Mouse (Mus musculus) midbrain, embryonic 10.5 days (tissue): Measurements from ENCODE around the gene Plekhh2. TPM values are rescaled to one million over a fixed set of nuclear protein-coding genes. Genes with fewer than 3 reads are reported as not detected.

Source experiments
- DNase-seq: peaks from one replicate; pipeline ENCODE4 v3.0.0-alpha.2; 2017; ENCODE audit warnings: low spot score
- H3K27ac ChIP-seq: fragments of 300-500 bp; sonication (generic); replicated peaks from 2 replicates; pipeline ENCODE4 v1.5.1; 2016; ENCODE audit warnings: mild to moderate bottlenecking
- H3K27me3 ChIP-seq: fragments of 300-500 bp; sonication (generic); 2 replicates; pipeline ENCODE4 v1.6.1; 2016; ENCODE audit warnings: low read depth, mild to moderate bottlenecking; ENCODE audit not compliant: poor library complexity, severe bottlenecking
- H3K36me3 ChIP-seq: fragments of 300-500 bp; sonication (generic); 2 replicates; pipeline ENCODE4 v1.6.1; 2016; ENCODE audit warnings: mild to moderate bottlenecking, moderate library complexity
- H3K4me1 ChIP-seq: fragments of 300-500 bp; sonication (generic); 2 replicates; pipeline ENCODE4 v1.6.1; 2016
- H3K4me3 ChIP-seq: fragments of 300-500 bp; sonication (generic); 2 replicates; pipeline ENCODE4 v1.5.1; 2016; ENCODE audit warnings: mild to moderate bottlenecking, moderate library complexity
- H3K9me3 ChIP-seq: fragments of 300-500 bp; sonication (generic); replicated peaks from 2 replicates; pipeline ENCODE4 v1.6.1; 2016; ENCODE audit warnings: mild to moderate bottlenecking
- WGBS: fragments of 180-500 bp; shearing (Covaris S2); methylation state at CpG from one replicate; pipeline ENCODE4 v1.1.7; 2016; 5-methylcytosine and 5-hydroxymethylcytosine counted together
- polyA plus RNA-seq: library from polyadenylated mRNA; unstranded; fragments of >200 nt; fragmentation: Nextera tagmentation; extraction: Ambion mirVana; gene quantifications from 2 replicates; pipeline ENCODE4 v1.2.1, GENCODE M21; 2016

The Plekhh2 gene
- 2.9 and 4.0 TPM in 2 replicates for polyA plus RNA-seq

GRCm38 (mm10) chr17:84511682-84512515, at the start of gene Plekhh2:
TSS of gene Plekhh2 (plus strand) at chr17:84511895.
- DNase-seq = peak; percentile 86
- WGBS = under 1% methylated on average over 75 of the region's 79 CpGs
- Histone ChIP-seq H3K27ac (peak within 1 kb of the TSS; percentile 87), H3K36me3 (no peaks in the 10 kb centered on the region), H3K27me3 (peaks cover 29% of the 10 kb centered on the region), H3K4me3 (peak within 1 kb of the TSS; percentile 87), H3K9me3 (no peaks in the 10 kb centered on the region), H3K4me1 (peaks cover 35% of the 10 kb centered on the region)

- H3K4me1 ChIP-seq = peaks cover 21% of the 10 kb centered on the region
- no peaks in the 10 kb centered on the region for H3K27me3 ChIP-seq
- peaks cover 10% of the 10 kb centered on the region for H3K36me3 ChIP-seq
- H3K27ac ChIP-seq = peak within 1 kb of the TSS; percentile 92
- under 1% methylated on average over 67 of the region's 67 CpGs for WGBS
- DNase-seq = peak; percentile 98
- H3K9me3 ChIP-seq = no peaks in the 10 kb centered on the region; the same call in 1 of the 2 replicates
- peak within 1 kb of the TSS; percentile 92 for H3K4me3 ChIP-seq
Observed at GRCm38 (mm10) chr17:84465753-84466608, 45.7 kb upstream of the Plekhh2 start, which contains the start of gene Thada. TSS of gene Thada (minus strand) at chr17:84466205.

GRCm38 (mm10) chr17:84474312-84474711, 37.4 kb upstream of the Plekhh2 start:
- 66% methylated on average over 4 of the region's 4 CpGs for WGBS
- Histone ChIP-seq H3K27ac (no peak overlapping the region), H3K9me3 (no peaks in the 10 kb centered on the region), H3K27me3 (no peaks in the 10 kb centered on the region), H3K4me1 (no peaks in the 10 kb centered on the region), H3K4me3 (no peak overlapping the region), H3K36me3 (no peaks in the 10 kb centered on the region)
- no peak for DNase-seq

GRCm38 (mm10) chr17:84477176-84477575, 34.5 kb upstream of the Plekhh2 start:
- no peak overlapping the region for H3K27ac ChIP-seq
- H3K27me3 ChIP-seq = no peaks in the 10 kb centered on the region
- peaks cover 20% of the 10 kb centered on the region for H3K4me1 ChIP-seq
- no peak overlapping the region for H3K4me3 ChIP-seq
- H3K9me3 ChIP-seq = no peaks in the 10 kb centered on the region
- no peaks in the 10 kb centered on the region for H3K36me3 ChIP-seq
- DNase-seq = no peak
- 92% methylated on average over 5 of the region's 5 CpGs for WGBS

DNA sequence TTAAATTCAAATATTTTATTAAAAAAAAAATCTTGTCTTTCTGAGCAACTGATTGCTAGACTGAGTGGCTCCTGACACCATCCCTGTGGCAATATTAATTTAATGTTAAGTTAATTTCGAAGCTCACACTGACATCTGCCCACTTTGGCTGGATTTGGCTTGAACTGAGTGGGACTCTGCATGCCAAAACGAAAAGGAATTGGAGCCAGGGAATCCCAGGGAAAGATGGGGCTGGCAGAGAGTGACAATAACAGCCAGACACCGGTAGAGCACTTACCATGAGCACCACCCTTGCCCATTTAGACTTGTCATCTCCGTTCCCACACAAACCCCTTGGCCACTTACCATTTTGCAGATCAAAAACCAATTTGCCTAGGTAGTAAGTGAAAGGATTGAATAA, 33.4 kb upstream of the Plekhh2 start:
- H3K9me3 ChIP-seq = no peaks in the 10 kb centered on the region
- no peak for DNase-seq
- peaks cover 20% of the 10 kb centered on the region for H3K4me1 ChIP-seq
- H3K27ac ChIP-seq = no peak overlapping the region
- 83% methylated on average over 4 of the region's 4 CpGs for WGBS
- H3K4me3 ChIP-seq = no peak overlapping the region
- H3K27me3 ChIP-seq = no peaks in the 10 kb centered on the region; the same call in 1 of the 2 replicates
- no peaks in the 10 kb centered on the region for H3K36me3 ChIP-seq

DNA sequence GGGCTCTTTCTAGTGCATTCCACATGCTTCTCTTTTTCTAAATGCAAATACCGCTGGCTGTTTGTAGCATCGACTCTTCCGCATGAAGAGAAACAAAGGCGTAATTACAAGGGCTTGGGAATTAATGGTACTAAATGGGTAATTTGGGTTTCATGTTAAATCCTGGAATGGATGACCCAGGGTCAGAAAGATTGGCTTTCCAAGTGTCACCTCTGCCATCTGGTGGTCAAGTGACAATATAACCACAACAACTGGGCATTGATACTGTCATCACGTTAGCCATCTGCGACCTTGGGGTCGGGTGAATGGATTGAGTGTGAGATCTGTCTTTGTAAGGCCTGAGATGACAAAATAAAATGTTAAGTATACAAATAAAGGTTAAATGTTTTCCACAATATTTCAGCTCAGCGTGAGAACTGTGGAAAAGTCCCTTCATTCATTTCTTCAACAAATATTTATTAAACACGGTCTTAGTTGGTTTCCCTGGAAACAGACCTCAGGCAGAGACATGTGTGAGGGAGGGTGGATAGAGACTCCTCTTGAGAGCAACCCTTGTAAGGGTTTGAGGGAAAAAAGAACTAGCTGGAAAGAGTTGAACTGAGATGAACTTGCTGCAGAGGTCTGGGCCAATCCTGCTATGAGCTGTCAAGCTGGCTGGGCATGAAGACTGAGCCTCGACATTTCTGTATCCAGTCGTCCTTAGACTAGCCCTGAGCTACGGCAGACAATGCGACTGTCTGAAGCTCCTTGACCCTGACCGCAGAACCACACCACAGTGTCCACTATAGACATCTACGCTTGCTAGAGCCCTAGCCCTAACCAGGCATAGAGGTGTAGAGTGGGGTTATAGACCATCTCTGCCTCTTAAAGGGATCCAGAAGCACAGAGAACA, 31.0 kb upstream of the Plekhh2 start:
- no peak overlapping the region for H3K4me3 ChIP-seq
- H3K4me1 ChIP-seq = peaks cover 20% of the 10 kb centered on the region
- WGBS = 51% methylated on average over 15 of the region's 15 CpGs
- no peaks in the 10 kb centered on the region; the same call in 1 of the 2 replicates for H3K27me3 ChIP-seq
- no peaks in the 10 kb centered on the region for H3K36me3 ChIP-seq
- no peaks in the 10 kb centered on the region for H3K9me3 ChIP-seq
- H3K27ac ChIP-seq = peak overlapping the region; percentile 35
- peak; percentile 45 for DNase-seq

GRCm38 (mm10) chr17:84482831-84483230, 28.9 kb upstream of the Plekhh2 start:
- 89% methylated on average over 3 of the region's 3 CpGs for WGBS
- H3K4me1 ChIP-seq = peaks cover 20% of the 10 kb centered on the region

DNA sequence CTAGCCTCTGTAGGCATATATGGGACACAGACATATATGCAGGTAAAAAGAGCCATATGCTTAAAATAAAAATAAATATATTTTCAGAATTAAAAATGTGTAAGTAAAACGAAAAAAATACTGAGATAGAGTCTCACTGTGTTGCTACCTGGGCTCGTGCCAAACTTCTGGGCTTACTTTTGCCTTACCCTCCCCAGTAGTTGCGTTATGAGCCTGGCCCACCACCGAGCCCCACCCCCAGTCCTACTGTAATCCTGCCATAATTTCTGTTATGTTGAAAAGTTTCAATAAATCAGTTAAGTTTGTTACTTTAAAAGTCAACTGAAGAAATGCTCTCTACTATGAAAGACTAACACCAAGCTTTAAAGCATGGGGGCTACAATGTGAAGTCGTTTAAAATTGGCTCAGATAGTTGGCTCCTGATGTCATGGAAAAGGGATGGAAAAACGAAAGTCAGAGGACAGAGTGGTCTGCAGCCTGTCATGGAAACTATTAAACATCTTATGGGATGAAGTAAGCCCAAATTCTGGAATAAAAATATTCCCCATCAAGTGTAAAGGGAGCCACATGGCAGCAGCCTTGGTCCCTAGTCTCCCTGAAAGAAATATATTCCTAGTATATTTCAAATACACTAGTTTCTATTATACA, 27.9 kb upstream of the Plekhh2 start:
- Histone ChIP-seq H3K9me3 (no peaks in the 10 kb centered on the region), H3K4me3 (no peak overlapping the region), H3K36me3 (no peaks in the 10 kb centered on the region), H3K27ac (no peak overlapping the region), H3K4me1 (peaks cover 20% of the 10 kb centered on the region), H3K27me3 (no peaks in the 10 kb centered on the region; the same call in 1 of the 2 replicates)
- 85% methylated on average over 6 of the region's 6 CpGs for WGBS
- no peak for DNase-seq

More at GRCm38 (mm10) chr17:84482831-84483230, 28.9 kb upstream of the Plekhh2 start:
- Histone ChIP-seq H3K9me3 (no peaks in the 10 kb centered on the region), H3K4me3 (no peak overlapping the region), H3K27ac (no peak overlapping the region), H3K27me3 (no peaks in the 10 kb centered on the region; the same call in 1 of the 2 replicates), H3K36me3 (no peaks in the 10 kb centered on the region)
- no peak for DNase-seq

GRCm38 (mm10) chr17:84487415-84487814, 24.3 kb upstream of the Plekhh2 start:
- H3K36me3 ChIP-seq = no peaks in the 10 kb centered on the region
- no peak overlapping the region for H3K4me3 ChIP-seq
- WGBS = 83% methylated on average over 2 of the region's 2 CpGs
- no peak overlapping the region for H3K27ac ChIP-seq
- DNase-seq = no peak
- no peaks in the 10 kb centered on the region; the same call in 1 of the 2 replicates for H3K27me3 ChIP-seq
- H3K9me3 ChIP-seq = no peaks in the 10 kb centered on the region
- 0 out of 2 replicates have a peak, but pooled peaks cover 2% of the 10 kb centered on the region for H3K4me1 ChIP-seq

DNA sequence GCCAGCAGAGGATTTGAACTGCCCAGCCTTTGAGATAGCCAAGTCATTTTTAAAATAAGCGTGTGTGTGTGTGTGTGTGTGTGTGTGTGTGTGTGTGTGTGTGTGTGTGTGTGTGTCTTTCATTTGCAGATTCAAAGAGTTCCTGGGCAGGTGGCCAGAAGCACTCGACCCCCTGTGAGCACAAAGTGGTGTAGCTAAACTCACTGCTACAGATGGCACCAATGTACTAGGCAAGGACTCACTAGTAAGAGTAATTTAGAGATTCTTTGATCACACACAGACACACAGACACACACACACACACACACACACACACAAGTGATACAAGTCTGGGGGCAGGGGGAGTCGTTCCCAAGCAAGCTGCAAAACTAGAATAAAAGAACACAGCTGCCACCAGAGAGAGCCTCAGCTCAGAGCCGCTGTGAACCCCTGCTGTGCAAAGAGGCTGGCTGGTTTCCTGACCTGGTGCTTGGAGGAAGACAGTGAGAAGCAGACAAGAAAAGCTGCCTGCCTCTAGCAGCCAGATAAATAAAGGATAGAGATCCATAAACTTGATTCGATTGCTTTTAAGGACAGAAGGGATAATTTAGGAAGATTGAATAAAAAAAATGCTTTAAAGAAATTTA, 19.3 kb upstream of the Plekhh2 start:
- 34% methylated on average over 5 of the region's 5 CpGs for WGBS

DNA sequence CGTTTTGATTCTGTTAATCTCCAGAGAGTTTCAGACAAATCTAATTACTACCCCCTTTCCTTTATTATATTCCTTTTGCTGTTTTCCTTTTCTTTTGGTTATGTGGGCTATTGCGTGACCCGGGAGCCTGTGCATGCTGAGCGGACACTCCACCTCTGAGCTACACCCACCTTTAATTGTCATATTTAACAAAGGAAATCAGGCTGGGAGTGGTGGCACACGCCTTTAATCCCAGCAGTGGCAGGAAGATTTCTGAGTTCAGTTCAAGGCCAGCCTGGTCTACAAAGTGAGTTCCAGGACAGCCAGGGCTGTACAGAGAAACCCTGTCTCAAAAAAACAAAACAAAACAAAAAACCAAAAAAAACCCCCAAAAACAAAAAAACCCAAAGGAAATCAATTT, 14.7 kb upstream of the Plekhh2 start:
- no peaks in the 10 kb centered on the region for H3K27me3 ChIP-seq
- no peak overlapping the region for H3K27ac ChIP-seq
- no peaks in the 10 kb centered on the region for H3K9me3 ChIP-seq
- H3K4me3 ChIP-seq = no peak overlapping the region
- 91% methylated on average over 5 of the region's 5 CpGs for WGBS
- no peak for DNase-seq
- H3K4me1 ChIP-seq = peaks cover 20% of the 10 kb centered on the region
- H3K36me3 ChIP-seq = no peaks in the 10 kb centered on the region

More for the DNA sequence above, 19.3 kb upstream of the Plekhh2 start:
- DNase-seq = no peak
- H3K9me3 ChIP-seq = no peaks in the 10 kb centered on the region
- H3K27me3 ChIP-seq = no peaks in the 10 kb centered on the region
- H3K4me3 ChIP-seq = no peak overlapping the region
- no peaks in the 10 kb centered on the region for H3K36me3 ChIP-seq
- H3K4me1 ChIP-seq = 0 out of 2 replicates have a peak, but pooled peaks cover 5% of the 10 kb centered on the region
- H3K27ac ChIP-seq = no peak overlapping the region
